Mouse (Mus musculus): ENCODE results near the gene Cnpy1. TPM values are rescaled to one million over a fixed set of nuclear protein-coding genes. Genes with fewer than 3 reads are reported as not detected.
A peak's percentile ranks its signal among the peaks of the same experiment; 100 is the strongest.

Cnpy1 gene
- polyA plus RNA-seq, 1 experiment from 2014 or later, result 0.15 TPM

DNA sequence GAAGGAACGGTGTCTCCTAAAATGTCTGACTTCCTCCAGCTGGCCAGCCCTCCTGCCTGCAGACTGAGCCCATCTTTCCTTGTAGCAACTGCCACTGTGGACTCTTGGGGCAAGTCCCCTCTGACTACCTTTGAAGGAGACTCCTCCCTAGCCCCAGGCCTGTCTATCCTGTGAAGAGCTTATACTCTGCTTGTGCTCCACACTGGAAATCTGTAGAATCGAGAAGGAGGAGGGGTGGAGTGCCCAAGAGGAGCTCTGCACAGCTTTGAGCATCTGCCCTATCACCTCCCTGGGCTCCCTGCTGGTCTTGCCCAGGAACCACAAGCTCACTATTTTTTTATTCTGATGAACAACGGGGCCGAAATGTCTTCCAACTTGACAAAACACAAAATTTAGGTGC is 485 bp downstream of the Cnpy1 start:
- WGBS, result 71% methylated on average over 4 of the region's 4 CpGs
- H3K36me3 ChIP-seq (ENCODE audit: insufficient read depth, low read length), result no peaks in the 10 kb centered on the region
- no peaks in the 10 kb centered on the region for H3K4me1 ChIP-seq (ENCODE audit: insufficient read depth, low read length)
- no peak overlapping the region for H3K4me2 ChIP-seq (replicated peaks; ENCODE audit: low read depth, low read length)
- H3K4me3 ChIP-seq (ENCODE audit: low read length), result no peak overlapping the region
- H3K9me3 ChIP-seq (ENCODE audit: low read length), result no peaks in the 10 kb centered on the region
- H3K9ac ChIP-seq (replicated peaks; ENCODE audit: low read length), result no peak overlapping the region
- ATAC-seq (ENCODE audit: low FRiP score, low TSS enrichment), result no peak
- H3K27ac ChIP-seq (ENCODE audit: low read length), result no peak overlapping the region
- no peaks in the 10 kb centered on the region for H3K27me3 ChIP-seq (ENCODE audit: insufficient read depth, low read length)

DNA sequence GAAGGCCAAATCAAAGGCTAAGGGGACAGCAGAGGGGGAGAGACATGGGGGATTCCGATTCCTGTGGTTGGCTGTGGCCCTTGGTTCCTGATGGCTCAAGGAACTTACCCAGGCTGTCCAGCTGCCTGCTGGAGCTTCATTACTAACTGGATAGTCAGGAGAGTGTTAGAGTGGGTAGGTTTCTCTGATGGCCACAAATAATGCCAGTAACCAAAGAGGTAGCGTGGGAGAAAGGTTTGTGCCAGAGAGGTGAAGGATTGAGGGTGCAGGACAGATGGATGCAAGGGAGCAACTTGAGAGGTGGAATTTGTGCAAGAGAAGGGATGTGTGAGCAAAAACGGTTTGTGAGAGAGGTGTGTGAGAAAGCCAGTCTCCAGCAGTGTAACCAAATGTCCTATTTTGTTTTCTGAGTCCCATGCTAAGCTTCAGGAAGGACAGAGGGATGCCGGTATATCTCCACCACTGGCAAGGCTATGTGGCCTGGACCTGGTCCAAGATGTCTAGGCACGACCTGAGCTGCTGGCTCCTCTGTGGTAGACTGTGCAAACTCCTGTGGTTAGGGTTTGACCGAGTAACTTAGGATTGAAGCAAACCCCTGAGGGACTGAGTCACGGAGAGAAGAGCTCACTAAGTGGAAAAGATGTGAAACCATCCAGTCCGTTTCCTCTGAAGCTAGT is 2.0 kb downstream of the Cnpy1 start:
- H3K27me3 ChIP-seq (ENCODE audit: insufficient read depth, low read length), result no peaks in the 10 kb centered on the region
- WGBS, result 75% methylated on average over 8 of the region's 8 CpGs
- no peaks in the 10 kb centered on the region for H3K4me1 ChIP-seq (ENCODE audit: insufficient read depth, low read length)
- H3K4me3 ChIP-seq (ENCODE audit: low read length), result no peak overlapping the region
- H3K36me3 ChIP-seq (ENCODE audit: insufficient read depth, low read length), result no peaks in the 10 kb centered on the region
- H3K9me3 ChIP-seq (ENCODE audit: low read length), result no peaks in the 10 kb centered on the region
- H3K27ac ChIP-seq (ENCODE audit: low read length), result no peak overlapping the region
- no peak for ATAC-seq (ENCODE audit: low FRiP score, low TSS enrichment)
- H3K4me2 ChIP-seq (replicated peaks; ENCODE audit: low read depth, low read length), result no peak overlapping the region
- no peak overlapping the region for H3K9ac ChIP-seq (replicated peaks; ENCODE audit: low read length)

DNA sequence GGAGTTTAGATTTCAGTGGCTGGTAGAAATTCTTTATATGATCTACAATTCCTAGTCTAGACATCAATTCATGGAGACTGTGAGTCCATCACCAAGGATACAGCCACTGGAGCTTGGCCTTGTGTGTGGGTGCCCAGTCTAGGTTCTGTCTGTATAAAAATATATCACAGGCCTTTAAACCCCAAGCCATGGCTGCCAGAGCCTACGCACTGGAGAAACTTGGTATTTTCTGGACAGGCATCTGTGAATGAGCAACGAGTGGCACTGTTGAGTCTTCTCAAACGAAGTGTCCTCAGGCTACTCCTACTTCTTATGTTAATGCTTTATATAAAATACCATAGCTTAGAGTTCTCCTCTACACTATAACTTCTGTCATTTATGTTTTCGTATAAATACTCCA is 4.2 kb downstream of the Cnpy1 start:
- Histone ChIP-seq H3K9ac (replicated peaks; ENCODE audit: low read length) (no peak overlapping the region), H3K4me3 (ENCODE audit: low read length) (no peak overlapping the region), H3K4me1 (ENCODE audit: insufficient read depth, low read length) (no peaks in the 10 kb centered on the region), H3K27ac (ENCODE audit: low read length) (no peak overlapping the region), H3K9me3 (ENCODE audit: low read length) (no peaks in the 10 kb centered on the region), H3K27me3 (ENCODE audit: insufficient read depth, low read length) (no peaks in the 10 kb centered on the region), H3K4me2 (replicated peaks; ENCODE audit: low read depth, low read length) (no peak overlapping the region), H3K36me3 (ENCODE audit: insufficient read depth, low read length) (no peaks in the 10 kb centered on the region)
- 74% methylated on average over 4 of the region's 4 CpGs for WGBS
- ATAC-seq (ENCODE audit: low FRiP score, low TSS enrichment), result no peak

DNA sequence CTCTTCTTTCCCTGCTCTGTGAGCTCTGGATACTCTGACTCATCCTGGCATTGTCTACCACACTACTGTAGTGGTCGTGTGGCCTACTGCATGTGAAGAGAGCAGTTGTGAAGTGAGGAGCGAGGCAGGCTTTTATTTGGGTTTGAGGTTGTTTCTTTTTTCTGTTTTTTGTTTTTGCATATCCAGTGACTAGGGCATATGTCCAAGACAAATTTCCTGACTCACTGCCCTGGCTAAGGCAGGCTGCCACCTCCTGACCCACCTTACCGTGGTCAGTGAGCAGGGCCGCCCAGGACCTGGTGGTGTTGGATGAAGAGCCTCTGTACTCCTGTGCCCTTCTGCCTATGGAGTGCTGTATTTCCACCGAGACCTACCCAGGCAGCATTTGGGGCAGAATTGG is 5.8 kb downstream of the Cnpy1 start:
- no peak overlapping the region for H3K4me3 ChIP-seq (ENCODE audit: low read length)
- no peak overlapping the region for H3K9ac ChIP-seq (replicated peaks; ENCODE audit: low read length)
- no peaks in the 10 kb centered on the region for H3K4me1 ChIP-seq (ENCODE audit: insufficient read depth, low read length)
- no peak overlapping the region for H3K4me2 ChIP-seq (replicated peaks; ENCODE audit: low read depth, low read length)
- H3K9me3 ChIP-seq (ENCODE audit: low read length), result no peaks in the 10 kb centered on the region
- H3K36me3 ChIP-seq (ENCODE audit: insufficient read depth, low read length), result no peaks in the 10 kb centered on the region
- 64% methylated on average over 5 of the region's 5 CpGs for WGBS
- no peak overlapping the region for H3K27ac ChIP-seq (ENCODE audit: low read length)
- H3K27me3 ChIP-seq (ENCODE audit: insufficient read depth, low read length), result no peaks in the 10 kb centered on the region
- no peak for ATAC-seq (ENCODE audit: low FRiP score, low TSS enrichment)

DNA sequence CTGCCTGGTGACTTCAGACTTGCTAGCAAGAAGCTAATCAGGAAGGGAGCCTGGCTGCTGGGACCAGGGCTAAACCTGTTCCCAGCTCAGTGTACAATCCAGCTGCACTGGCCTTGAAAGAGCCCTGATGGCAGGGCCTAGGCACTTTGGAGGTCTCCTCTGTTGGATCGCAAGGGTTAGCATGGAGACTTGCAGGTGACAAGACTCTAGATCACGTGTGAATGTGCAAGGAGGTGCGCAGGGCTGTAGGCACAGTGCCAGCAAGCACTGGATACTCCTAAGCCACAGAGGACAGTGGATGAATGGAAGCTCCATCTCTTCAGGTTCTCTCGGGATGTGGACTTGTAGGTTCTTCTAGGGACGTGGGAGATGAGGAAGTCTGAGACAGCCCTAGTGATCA is 6.7 kb downstream of the Cnpy1 start:
- ATAC-seq (ENCODE audit: low FRiP score, low TSS enrichment), result no peak
- Histone ChIP-seq H3K27me3 (ENCODE audit: insufficient read depth, low read length) (no peaks in the 10 kb centered on the region), H3K27ac (ENCODE audit: low read length) (no peak overlapping the region), H3K9me3 (ENCODE audit: low read length) (no peaks in the 10 kb centered on the region), H3K4me2 (replicated peaks; ENCODE audit: low read depth, low read length) (no peak overlapping the region), H3K36me3 (ENCODE audit: insufficient read depth, low read length) (no peaks in the 10 kb centered on the region), H3K4me3 (ENCODE audit: low read length) (no peak overlapping the region), H3K9ac (replicated peaks; ENCODE audit: low read length) (no peak overlapping the region), H3K4me1 (ENCODE audit: insufficient read depth, low read length) (no peaks in the 10 kb centered on the region)
- WGBS, result 79% methylated on average over 5 of the region's 5 CpGs

DNA sequence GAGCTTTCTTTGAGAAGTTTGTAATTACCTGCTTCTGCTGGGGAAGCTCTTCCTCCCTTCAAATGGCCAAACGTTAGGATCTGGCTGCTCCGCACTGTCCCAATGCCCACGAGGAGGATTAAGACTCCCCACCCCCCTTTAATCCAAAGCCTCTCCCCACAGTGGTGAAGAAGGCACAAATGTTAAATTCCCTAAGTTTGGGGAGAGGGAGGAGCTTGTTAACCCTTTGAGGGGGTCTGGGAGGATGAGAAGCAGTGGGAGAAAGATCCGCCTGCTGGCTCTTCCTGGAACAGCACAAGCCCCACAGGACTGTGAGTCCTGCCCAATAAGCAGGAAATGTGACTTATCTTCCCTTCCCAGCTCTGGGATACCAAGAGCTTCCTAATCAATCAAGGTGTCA is 7.5 kb downstream of the Cnpy1 start:
- ATAC-seq (ENCODE audit: low FRiP score, low TSS enrichment), result no peak
- H3K4me3 ChIP-seq (ENCODE audit: low read length), result no peak overlapping the region
- 18% methylated on average over 4 of the region's 4 CpGs for WGBS
- no peaks in the 10 kb centered on the region for H3K9me3 ChIP-seq (ENCODE audit: low read length)
- H3K4me1 ChIP-seq (ENCODE audit: insufficient read depth, low read length), result no peaks in the 10 kb centered on the region
- H3K9ac ChIP-seq (replicated peaks; ENCODE audit: low read length), result no peak overlapping the region
- H3K27me3 ChIP-seq (ENCODE audit: insufficient read depth, low read length), result no peaks in the 10 kb centered on the region
- H3K27ac ChIP-seq (ENCODE audit: low read length), result no peak overlapping the region
- H3K36me3 ChIP-seq (ENCODE audit: insufficient read depth, low read length), result no peaks in the 10 kb centered on the region
- no peak overlapping the region for H3K4me2 ChIP-seq (replicated peaks; ENCODE audit: low read depth, low read length)

DNA sequence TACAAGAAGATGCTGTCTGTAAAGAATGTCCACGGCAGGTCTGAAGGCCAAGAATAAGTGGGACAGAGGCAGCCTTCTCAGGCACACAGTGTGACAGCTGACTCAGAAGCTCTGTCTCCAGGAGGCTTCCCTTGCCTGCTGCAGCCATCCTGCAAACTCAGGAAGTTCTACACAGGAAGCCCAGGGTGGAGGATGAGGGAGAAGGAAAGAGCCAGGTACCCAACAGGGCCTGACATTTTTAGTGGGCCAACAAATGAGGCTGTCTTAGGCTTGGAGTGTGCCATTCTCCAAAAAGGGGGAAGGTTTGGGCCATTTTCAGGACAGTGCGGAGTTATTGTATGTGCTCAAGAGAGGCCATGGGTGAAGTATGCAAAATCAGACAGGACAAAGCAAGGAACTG is 7.9 kb downstream of the Cnpy1 start:
- whole genome bisulfite sequencing, result 86% methylated on average over 2 of the region's 2 CpGs
- Histone ChIP-seq H3K4me3 (ENCODE audit: low read length) (no peak overlapping the region), H3K4me1 (ENCODE audit: insufficient read depth, low read length) (no peaks in the 10 kb centered on the region), H3K27ac (ENCODE audit: low read length) (no peak overlapping the region), H3K9ac (replicated peaks; ENCODE audit: low read length) (no peak overlapping the region), H3K4me2 (replicated peaks; ENCODE audit: low read depth, low read length) (no peak overlapping the region), H3K36me3 (ENCODE audit: insufficient read depth, low read length) (no peaks in the 10 kb centered on the region), H3K27me3 (ENCODE audit: insufficient read depth, low read length) (no peaks in the 10 kb centered on the region), H3K9me3 (ENCODE audit: low read length) (no peaks in the 10 kb centered on the region)
- ATAC-seq (ENCODE audit: low FRiP score, low TSS enrichment), result no peak

DNA sequence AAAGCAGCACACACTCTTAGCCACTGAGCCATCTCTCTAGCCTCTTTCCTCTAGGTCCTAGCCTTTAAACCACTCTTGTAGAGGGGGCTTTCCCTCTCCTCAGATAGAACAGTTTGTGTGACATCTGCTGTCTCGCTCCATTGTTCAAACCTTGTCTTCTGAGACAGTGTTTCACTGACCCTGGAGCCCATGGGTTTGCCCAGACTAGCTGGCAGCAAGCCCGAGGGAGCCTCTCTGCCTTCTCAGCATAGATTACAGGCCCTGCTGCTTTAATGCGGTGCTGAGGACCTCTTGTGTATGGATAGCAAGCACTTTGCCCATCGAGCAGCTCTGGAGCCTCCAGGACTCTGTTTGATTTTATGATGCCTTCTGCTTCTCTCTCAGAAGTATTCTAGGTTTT is 8.6 kb downstream of the Cnpy1 start:
- no peaks in the 10 kb centered on the region for H3K4me1 ChIP-seq (ENCODE audit: insufficient read depth, low read length)
- no peaks in the 10 kb centered on the region for H3K27me3 ChIP-seq (ENCODE audit: insufficient read depth, low read length)
- no peak for ATAC-seq (ENCODE audit: low FRiP score, low TSS enrichment)
- no peaks in the 10 kb centered on the region for H3K9me3 ChIP-seq (ENCODE audit: low read length)
- H3K36me3 ChIP-seq (ENCODE audit: insufficient read depth, low read length), result no peaks in the 10 kb centered on the region
- H3K4me2 ChIP-seq (replicated peaks; ENCODE audit: low read depth, low read length), result no peak overlapping the region
- no peak overlapping the region for H3K27ac ChIP-seq (ENCODE audit: low read length)
- no peak overlapping the region for H3K4me3 ChIP-seq (ENCODE audit: low read length)
- 52% methylated on average over 4 of the region's 4 CpGs for WGBS
- no peak overlapping the region for H3K9ac ChIP-seq (replicated peaks; ENCODE audit: low read length)

DNA sequence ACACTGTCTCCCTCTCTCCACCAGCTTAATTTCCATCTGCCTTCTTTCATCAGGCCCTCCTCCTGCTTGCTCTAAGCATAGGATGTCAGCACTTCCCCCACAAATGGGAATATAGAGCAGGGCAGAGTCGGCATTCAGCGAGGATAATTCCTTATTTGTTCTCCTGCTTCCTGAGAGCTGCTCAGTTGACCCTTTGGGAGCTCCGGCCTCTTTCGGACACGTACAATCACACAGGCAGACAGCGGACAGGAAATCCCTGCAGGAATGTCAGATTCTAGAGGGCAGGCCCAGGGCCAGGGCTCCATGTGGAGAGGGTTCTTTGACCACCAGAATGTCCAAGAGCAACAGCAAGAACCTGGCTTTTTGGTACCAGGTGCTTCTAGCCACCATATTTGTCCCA is 9.5 kb downstream of the Cnpy1 start:
- H3K4me3 ChIP-seq (ENCODE audit: low read length), result no peak overlapping the region
- peak; percentile 19; the same call in 1 of the 2 replicates for ATAC-seq (ENCODE audit: low FRiP score, low TSS enrichment)

DNA sequence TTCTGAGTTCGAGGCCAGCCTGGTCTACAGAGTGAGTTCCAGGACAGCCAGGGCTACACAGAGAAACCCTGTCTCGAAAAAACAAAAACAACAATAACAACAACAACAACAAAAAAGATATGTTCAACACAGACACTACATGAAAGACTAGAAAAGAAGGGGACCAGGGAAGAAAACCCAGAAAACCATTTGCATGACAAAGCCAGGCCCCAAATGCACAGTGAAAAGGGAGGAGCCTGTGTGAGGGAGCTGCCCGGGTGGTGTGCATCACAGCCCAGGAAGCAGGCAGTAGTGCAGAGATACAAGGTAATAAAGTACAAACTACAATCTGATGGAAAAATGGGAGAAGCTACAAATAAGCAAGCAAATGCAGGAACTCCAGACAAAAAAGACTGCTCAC is 13.5 kb downstream of the Cnpy1 start:
- no peak for ATAC-seq (ENCODE audit: low FRiP score, low TSS enrichment)
- no peaks in the 10 kb centered on the region for H3K36me3 ChIP-seq (ENCODE audit: insufficient read depth, low read length)

More for the DNA sequence above, 9.5 kb downstream of the Cnpy1 start:
- Histone ChIP-seq H3K9ac (replicated peaks; ENCODE audit: low read length) (no peak overlapping the region), H3K36me3 (ENCODE audit: insufficient read depth, low read length) (no peaks in the 10 kb centered on the region), H3K4me2 (replicated peaks; ENCODE audit: low read depth, low read length) (no peak overlapping the region), H3K27ac (ENCODE audit: low read length) (no peak overlapping the region), H3K27me3 (ENCODE audit: insufficient read depth, low read length) (no peaks in the 10 kb centered on the region), H3K4me1 (ENCODE audit: insufficient read depth, low read length) (no peaks in the 10 kb centered on the region), H3K9me3 (ENCODE audit: low read length) (no peaks in the 10 kb centered on the region)
- 20% methylated on average over 6 of the region's 6 CpGs for WGBS

More for the DNA sequence above, 13.5 kb downstream of the Cnpy1 start:
- H3K9me3 ChIP-seq (ENCODE audit: low read length), result no peaks in the 10 kb centered on the region
- no peak overlapping the region for H3K4me2 ChIP-seq (replicated peaks; ENCODE audit: low read depth, low read length)
- no peaks in the 10 kb centered on the region for H3K4me1 ChIP-seq (ENCODE audit: insufficient read depth, low read length)
- H3K27ac ChIP-seq (ENCODE audit: low read length), result no peak overlapping the region
- no peak overlapping the region for H3K4me3 ChIP-seq (ENCODE audit: low read length)
- 68% methylated on average over 3 of the region's 3 CpGs for WGBS
- H3K9ac ChIP-seq (replicated peaks; ENCODE audit: low read length), result no peak overlapping the region
- no peaks in the 10 kb centered on the region for H3K27me3 ChIP-seq (ENCODE audit: insufficient read depth, low read length)

All from kidney, embryonic 16.5 days (tissue).